8 mouse cellular contexts compared by ENCODE assay signal in the genomic region with DNA sequence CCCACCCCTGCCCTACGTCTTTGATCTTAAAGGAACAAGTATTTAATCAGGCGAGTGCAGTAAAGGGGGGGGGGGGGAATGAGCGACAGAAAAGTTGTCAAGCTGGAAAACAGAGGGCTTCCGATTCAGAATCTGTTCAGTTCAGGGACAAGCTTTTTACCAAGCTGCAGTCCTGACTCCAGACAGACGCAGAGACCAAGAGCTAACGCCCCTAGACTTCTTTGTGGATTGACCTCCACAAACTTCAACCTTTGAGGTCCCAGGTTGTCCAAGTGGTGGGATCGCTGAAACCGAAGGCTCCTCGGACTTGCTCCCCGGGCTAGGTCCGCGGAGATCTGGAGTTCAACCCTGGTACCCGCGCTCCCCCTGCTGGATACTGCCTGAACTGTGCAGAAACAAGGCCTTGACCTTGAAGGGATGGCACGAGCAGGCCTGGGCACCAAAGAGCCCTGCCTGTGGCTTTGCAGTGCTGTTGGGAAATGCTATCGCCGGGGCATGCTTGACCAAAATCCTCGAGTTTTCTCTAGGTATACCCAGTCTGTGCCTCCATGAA. TPM values are rescaled to one million over a fixed set of nuclear protein-coding genes. Genes with fewer than 3 reads are reported as not detected.
DNase-seq lines count a peak whose midpoint lies in the region; ATAC-seq and TF ChIP-seq lines count a peak whose summit lies in the region.

No protein-coding gene starts in this region.

- DNase-seq in MEL-GATA-1-ER (ENCODE audit: extremely low read depth, low read depth), result peak; percentile 54
- peak; percentile 94 for DNase-seq in cerebellum, adult 8-10 months
- DNase-seq in forelimb bud, embryonic 11.5 days (ENCODE audit: low read depth, low spot score), result peak; percentile 91
- peak; percentile 97 for DNase-seq in heart, postnatal 4 days
- peak; percentile 87 to 93 for DNase-seq in layer of hippocampus, adult 2 months (ENCODE audit: low spot score in 2 of 2)
- DNase-seq in ovary, adult 18-20 months (ENCODE audit: low spot score), result peak; percentile 81
- peak; percentile 71 to 92 for DNase-seq in thymus, postnatal 10 days (ENCODE audit: low spot score in 2 of 2)

- peak overlapping the region; percentile 65 for H3K4me3 ChIP-seq in layer of hippocampus, adult 2 months
- peak overlapping the region; percentile 52 for H3K4me3 ChIP-seq in lung, embryonic 16.5 days (ENCODE audit: low read length)

- H3K9ac ChIP-seq in lung, embryonic 16.5 days (ENCODE audit: low read length), result peak overlapping the region; percentile 43

- peak; percentile 85 for ATAC-seq in lung, embryonic 16.5 days (ENCODE audit: low read depth)

- no peaks in the 10 kb centered on the region for H3K36me3 ChIP-seq in lung, embryonic 16.5 days (ENCODE audit: control insufficient read depth, insufficient read depth, low read length)

- H3K27ac ChIP-seq in layer of hippocampus, adult 2 months, result peak overlapping the region; percentile 95
- H3K27ac ChIP-seq in lung, embryonic 16.5 days (ENCODE audit: low read length), result no peak overlapping the region

- 2% methylated on average over 18 of the region's 18 CpGs for WGBS in lung, embryonic 16.5 days

- peak overlapping the region; percentile 67 for H3K4me2 ChIP-seq in lung, embryonic 16.5 days (ENCODE audit: low read depth, low read length)

- peak; percentile 83 for TF ChIP-seq CTCF in layer of hippocampus, adult 2 months (conservative IDR thresholded peaks at IDR 0.05)

- peaks cover 8% of the 10 kb centered on the region for H3K4me1 ChIP-seq in lung, embryonic 16.5 days (replicated peaks; ENCODE audit: control insufficient read depth, insufficient read depth, low read length)

- H3K27me3 ChIP-seq in lung, embryonic 16.5 days (ENCODE audit: control insufficient read depth, insufficient read depth, low read depth, low read length), result peaks cover 45% of the 10 kb centered on the region

- H3K9me3 ChIP-seq in lung, embryonic 16.5 days (ENCODE audit: control insufficient read depth, low read length), result no peaks in the 10 kb centered on the region

RNA-seq across cellular contexts. Expression of a gene that starts 0.4 kb away (rescaled TPM):
- under 1 TPM; 0.83 to 0.86 TPM for total RNA-seq in heart, postnatal 4 days (2021)
- total RNA-seq in layer of hippocampus, adult 2 months (2021), result 100 to 1,000 TPM; 134 to 136 TPM
- polyA plus RNA-seq in lung, embryonic 16.5 days (2015; fragmentation: Nextera tagmentation; extraction: Ambion mirVana), result 0.25 and 0.38 TPM in 2 replicates

RNA-seq across cellular contexts. Expression of a gene that starts 0.4 kb away (rescaled TPM):
- total RNA-seq in heart, postnatal 4 days (2021), result 10 to 100 TPM; 25.4 to 31.0 TPM
- 10 to 100 TPM; 12.8 to 14.2 TPM for total RNA-seq in layer of hippocampus, adult 2 months (2021)
- polyA plus RNA-seq in lung, embryonic 16.5 days (2015; fragmentation: Nextera tagmentation; extraction: Ambion mirVana), result 79.4 and 79.9 TPM in 2 replicates

RNA-seq across cellular contexts. Expression of a gene that starts 45.1 kb away (rescaled TPM):
- 10 to 100 TPM; 15.3 to 17.6 TPM for total RNA-seq in heart, postnatal 4 days (2021)
- total RNA-seq in layer of hippocampus, adult 2 months (2021), result 10 to 100 TPM; 11.9 to 14.2 TPM
- polyA plus RNA-seq in lung, embryonic 16.5 days (2015; fragmentation: Nextera tagmentation; extraction: Ambion mirVana), result 20.4 and 21.6 TPM in 2 replicates

RNA-seq across cellular contexts. Expression of a gene that starts 48.4 kb away (rescaled TPM):
- 10 to 100 TPM; 14.2 to 17.1 TPM for total RNA-seq in heart, postnatal 4 days (2021)
- total RNA-seq in layer of hippocampus, adult 2 months (2021), result 10 to 100 TPM; 78.6 to 78.7 TPM
- 28.7 and 28.8 TPM in 2 replicates for polyA plus RNA-seq in lung, embryonic 16.5 days (2015; fragmentation: Nextera tagmentation; extraction: Ambion mirVana)

Comparison
In these comparisons a context has a peak if more than half of its experiments do, and no peak if none do; other contexts are left out.
1. RNA of a gene that starts 0.4 kb away (total RNA-seq): 134 to 136 TPM in layer of hippocampus, adult 2 months; 0.83 to 0.86 TPM in heart, postnatal 4 days; every median in the first group is over 10 times any median in the second.
2. Peak in every context shown above with its lines, with median percentiles within 50 percentile points of each other: DNase-seq.